Mouse (Mus musculus): Measurements from ENCODE around the gene Gpx4.
"Not testable (repeated sequence)": the region's sequence is repeated elsewhere in the genome, so short reads cannot be mapped to it uniquely, and the experiment has no call there.

The Gpx4 gene

GRCm38 (mm10) chr10:80050244-80050643 lies 3.3 kb downstream of the Gpx4 start:
- DNase-seq (ENCODE audit: low spot score in 2 of 2) = no peak

- DNase-seq (ENCODE audit: low spot score in 2 of 2) = no peak
Observed at GRCm38 (mm10) chr10:80050885-80051617, 4.1 kb downstream of the Gpx4 start.

DNA sequence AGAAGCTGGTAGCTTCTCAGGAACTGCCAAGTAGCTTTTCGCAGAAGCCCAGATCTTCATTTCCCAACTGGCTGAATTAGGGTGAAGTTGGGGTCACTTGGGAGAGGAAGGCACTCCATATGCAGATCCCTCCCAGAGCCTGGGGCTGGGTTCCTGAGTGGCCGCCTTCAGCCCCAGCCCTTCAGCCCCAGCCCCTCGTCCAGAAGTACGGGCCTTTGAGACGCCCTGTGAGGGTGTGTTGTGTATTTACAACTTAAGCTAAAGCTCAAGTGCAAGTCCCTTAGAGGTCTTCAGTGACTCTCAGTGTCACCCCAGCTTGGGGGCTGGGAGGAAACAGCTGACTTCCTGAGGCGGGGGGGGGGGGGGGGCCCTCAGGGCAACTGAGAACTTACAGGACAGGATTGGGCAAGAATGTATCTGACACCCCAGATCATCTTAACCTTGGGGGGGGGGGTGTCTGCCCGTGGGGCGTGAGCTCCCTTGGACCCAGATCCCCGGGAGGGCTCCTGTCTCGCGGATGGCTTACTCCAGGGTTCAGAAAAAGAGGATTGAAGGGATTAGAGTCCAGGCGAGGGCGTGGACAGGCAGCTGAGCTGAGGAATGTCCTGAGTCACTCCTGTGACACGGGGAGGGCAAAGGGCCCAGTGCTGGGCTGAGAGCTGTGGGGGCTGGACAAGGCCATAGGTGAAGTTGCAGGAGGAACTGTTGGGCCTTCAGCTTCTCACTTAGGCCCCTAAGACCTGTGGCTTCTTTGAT lies 4.8 kb downstream of the Gpx4 start:
- peak in 1 of 2 experiments; percentile 69 for DNase-seq (ENCODE audit: low spot score in 2 of 2)

GRCm38 (mm10) chr10:80052374-80052764 lies 5.4 kb downstream of the Gpx4 start:
- no peak for DNase-seq (ENCODE audit: low spot score in 2 of 2)

GRCm38 (mm10) chr10:80053259-80053780 lies 6.4 kb downstream of the Gpx4 start:
- DNase-seq (ENCODE audit: low spot score in 2 of 2) = peak; percentile 99 to 100

- DNase-seq (ENCODE audit: low spot score in 2 of 2) = peak; percentile 65 to 68
Observed at GRCm38 (mm10) chr10:80053831-80054815, 7.2 kb downstream of the Gpx4 start.

DNA sequence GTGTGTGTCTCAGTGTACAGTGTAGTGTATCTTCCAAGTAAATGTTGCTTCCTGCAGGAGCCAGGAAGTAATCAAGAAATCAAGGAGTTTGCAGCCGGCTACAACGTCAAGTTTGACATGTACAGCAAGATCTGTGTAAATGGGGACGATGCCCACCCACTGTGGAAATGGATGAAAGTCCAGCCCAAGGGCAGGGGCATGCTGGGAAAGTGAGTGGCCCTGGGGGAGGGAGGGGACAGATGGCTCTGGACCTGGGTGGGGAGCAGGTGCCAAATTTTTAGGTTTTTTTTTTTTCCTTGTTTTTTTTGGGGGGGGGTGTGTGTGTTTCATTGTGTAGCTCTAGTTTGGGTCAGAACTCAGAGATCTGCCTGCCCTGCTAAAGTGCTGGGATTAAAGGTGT lies 7.9 kb downstream of the Gpx4 start:
- DNase-seq (ENCODE audit: low spot score in 2 of 2) = not testable (repeated sequence)

DNA sequence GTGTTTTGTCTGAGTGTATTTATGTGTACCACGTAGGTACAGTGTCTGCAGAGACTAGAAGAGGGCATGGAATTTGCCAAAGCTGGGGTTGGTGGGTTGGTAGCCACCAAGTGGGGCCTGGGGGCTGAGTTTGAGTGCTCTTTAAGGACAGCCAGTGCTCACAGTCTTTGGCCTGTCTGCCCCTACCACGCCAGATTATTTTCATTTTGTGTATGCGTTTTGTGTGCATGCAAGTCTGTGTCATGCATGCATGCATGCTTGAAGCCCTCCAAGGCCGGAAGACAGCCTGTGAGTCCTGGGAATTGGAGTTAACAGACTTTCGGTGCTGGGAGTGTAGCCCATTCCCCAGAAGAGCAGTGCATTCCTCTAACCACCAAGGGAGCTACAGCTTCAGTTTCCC lies 8.4 kb downstream of the Gpx4 start:
- no peak for DNase-seq (ENCODE audit: low spot score in 2 of 2)

GRCm38 (mm10) chr10:80055891-80056290 lies 8.9 kb downstream of the Gpx4 start:
- no peak for DNase-seq (ENCODE audit: low spot score in 2 of 2)

DNA sequence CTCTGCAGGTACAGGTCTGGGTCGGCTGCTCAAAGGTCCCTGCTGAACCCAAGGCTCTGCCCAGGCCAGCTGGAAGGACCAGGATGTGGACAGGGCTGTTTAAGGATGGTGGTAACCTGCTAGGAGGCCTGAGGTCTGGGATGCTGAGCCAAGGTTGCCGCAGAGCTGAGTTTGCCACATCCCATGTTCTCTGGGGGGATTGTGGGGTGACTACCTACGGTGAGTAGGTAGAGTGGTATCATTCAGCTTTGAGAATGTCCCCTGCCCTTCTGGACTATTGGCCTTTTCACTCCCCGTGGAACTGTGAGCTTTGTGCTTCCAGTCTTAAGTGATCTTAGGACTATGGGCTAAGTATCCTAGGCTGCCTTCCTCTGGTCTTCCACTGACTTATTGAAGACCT lies 9.5 kb downstream of the Gpx4 start:
- no peak for DNase-seq (ENCODE audit: low spot score in 2 of 2)

DNA sequence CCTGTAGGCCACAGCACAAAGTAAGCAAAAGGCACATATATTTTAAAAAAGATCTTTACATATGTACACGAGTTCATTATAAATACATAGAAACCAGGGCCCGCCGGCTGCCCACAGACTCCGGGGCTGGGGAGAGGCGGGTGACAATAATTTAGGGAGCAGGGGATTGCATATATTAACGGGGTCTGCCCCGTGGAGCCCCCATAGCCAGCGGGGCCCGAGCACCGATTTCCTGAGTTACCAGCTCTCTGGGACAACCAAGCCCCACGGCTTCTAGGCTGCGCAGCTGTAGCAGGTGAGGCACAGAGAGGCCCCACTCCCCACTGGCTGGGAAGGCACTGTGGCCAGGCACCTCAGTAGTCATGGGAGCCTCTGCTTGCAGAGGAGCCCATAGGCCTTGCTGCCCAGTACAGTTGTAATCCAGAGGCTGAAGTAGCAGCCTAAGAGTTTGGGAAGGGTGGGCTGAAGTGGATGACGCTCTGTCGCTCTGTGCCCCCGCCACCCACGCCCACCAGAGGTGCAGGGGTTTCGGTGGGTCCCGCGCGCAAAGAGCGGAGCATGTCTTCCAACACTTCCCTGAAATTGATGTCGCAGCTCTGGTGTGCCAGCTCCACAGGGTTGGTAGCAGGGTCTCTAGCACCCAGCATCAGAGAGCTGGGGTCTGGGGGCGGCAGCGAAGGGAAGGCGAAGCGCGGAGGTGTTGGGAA lies 10.2 kb downstream of the Gpx4 start:
- no peak for DNase-seq (ENCODE audit: low spot score in 2 of 2)

DNA sequence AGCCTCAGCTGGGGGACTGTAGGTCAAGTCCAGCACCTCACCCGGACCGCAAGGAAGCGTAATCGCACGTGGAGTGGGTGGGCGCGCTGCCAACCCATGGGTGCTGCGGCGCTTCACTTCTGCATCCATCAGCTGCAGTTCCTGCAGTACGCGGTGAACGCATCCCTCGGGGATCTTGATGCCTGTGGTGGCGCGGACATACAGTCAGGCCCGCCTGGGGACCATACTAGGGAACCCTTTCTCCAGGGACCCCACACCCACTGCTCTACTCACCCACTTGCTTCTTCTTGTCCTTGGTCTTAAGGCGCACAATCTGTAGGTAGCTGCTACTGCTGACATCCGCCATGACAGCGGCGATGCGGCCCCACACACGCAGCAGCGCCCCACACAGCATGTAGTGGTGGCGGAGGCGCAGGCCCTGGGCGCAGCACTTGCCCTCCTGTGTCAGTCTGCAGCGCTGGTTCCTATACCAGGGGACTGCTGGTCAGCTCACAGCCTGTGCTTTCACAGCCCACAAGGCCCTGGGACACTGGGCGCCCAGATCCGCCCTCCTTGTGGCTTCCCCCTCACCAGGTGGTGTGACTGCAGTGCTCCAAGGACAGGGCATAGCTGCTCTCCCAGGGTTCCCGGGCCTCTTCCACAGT lies 10.8 kb downstream of the Gpx4 start:
- DNase-seq (ENCODE audit: low spot score in 2 of 2) = no peak

DNA sequence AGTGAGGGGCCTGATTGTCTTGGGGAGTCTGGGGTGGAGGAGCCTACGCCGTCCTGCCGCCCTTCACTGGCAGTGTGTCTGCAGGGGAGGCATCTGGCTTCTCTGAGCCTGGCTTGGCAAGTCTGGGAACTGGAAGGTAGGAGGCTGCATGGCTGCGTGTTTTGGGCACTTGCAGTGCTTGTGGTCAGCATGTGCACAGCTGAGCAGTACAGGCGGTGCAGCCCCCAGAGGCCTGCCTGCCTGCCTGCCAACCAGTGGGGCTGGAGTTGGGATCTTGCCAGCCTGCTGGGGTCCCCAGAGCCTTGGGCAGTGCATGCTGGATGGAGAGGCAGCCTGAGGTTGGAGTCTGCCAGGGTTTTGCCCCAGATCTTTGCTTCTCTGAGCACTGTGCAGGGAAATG lies 16.1 kb downstream of the Gpx4 start:
- no peak for DNase-seq (ENCODE audit: low spot score in 2 of 2)

GRCm38 (mm10) chr10:80063877-80064650 lies 17.1 kb downstream of the Gpx4 start:
- DNase-seq (ENCODE audit: low spot score in 2 of 2) = no peak

GRCm38 (mm10) chr10:80069251-80069650 lies 22.3 kb downstream of the Gpx4 start:
- DNase-seq (ENCODE audit: low spot score in 2 of 2) = no peak

- no peak for DNase-seq (ENCODE audit: low spot score in 2 of 2)
Observed at GRCm38 (mm10) chr10:80069948-80070450, 23.0 kb downstream of the Gpx4 start.

GRCm38 (mm10) chr10:80070837-80071515 lies 24.0 kb downstream of the Gpx4 start:
- peak; percentile 74 to 80 for DNase-seq (ENCODE audit: low spot score in 2 of 2)

DNA sequence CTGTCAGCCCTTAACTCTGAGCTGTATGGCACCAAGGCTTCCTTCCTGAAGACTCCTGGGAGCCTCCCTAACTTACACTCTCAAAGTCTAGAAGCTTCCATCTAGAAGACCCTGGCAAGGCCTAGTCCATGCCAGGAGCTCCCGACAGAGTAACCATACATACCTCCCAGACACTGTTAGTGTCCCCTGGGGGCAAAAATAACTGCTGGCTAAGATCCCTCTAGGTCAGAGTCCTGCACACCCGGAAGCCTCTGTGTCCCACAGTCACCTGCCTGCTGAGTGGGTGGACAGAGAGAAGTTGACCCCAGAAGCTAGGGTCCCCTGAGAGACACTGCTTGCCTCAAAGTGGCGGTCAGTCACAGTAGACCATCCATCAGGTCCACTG lies 24.5 kb downstream of the Gpx4 start:
- DNase-seq (ENCODE audit: low spot score in 2 of 2) = no peak

Data from urinary bladder, adult 18-20 months (tissue).